Mouse (Mus musculus): ENCODE results near the gene Topbp1. TPM values are rescaled to one million over a fixed set of nuclear protein-coding genes. Genes with fewer than 3 reads are reported as not detected.

The Topbp1 gene
- polyA plus RNA-seq, 1 experiment from 2014 or later: 68.9 TPM

DNA sequence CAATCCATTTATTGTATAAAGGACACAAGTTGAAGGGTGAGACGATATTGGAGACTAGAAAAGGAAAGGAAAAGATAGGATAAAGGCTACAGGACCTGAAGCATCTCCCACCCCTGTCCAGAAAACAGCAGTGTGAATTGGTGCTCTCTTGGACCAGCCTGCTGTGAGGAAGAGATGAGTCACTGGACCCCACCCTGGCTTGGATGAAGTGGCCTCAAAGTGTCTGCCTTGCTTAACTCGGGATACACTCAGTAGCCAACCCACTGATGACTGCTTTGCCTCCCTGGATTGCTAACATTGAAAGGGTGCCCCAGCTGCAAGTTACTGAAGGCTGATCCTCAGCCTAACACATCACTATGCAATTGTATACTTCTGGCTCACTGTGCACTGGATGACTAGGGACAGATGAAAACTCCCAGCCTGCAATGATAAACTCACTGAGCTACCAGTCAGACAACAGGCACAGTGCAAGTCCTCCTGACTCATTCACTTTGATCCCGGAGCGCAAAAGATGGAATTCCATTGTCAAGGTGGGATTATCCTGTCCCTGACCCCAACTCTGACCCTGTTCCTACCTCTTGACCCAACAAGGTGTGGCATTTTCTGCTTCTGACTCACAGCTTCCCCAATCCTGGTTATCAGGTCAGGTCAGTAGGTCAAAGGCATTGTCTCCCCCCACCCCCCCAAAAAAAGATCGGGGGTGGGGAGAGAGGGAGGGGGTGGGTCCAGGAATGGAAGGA is 67.4 kb downstream of the Topbp1 start:
- no peaks in the 10 kb centered on the region for H3K9me3 ChIP-seq (ENCODE audit: control insufficient read depth, low read length)
- no peak overlapping the region for H3K9ac ChIP-seq (ENCODE audit: low read length)
- DNase-seq (ENCODE audit: low spot score) (no peak), ATAC-seq (replicated peaks; ENCODE audit: low FRiP score, low TSS enrichment, low read depth) (no peak)
- H3K4me3 ChIP-seq (ENCODE audit: low read depth, low read length): no peak overlapping the region
- WGBS: 63% methylated on average over 5 of the region's 5 CpGs
- H3K27me3 ChIP-seq (replicated peaks; ENCODE audit: control insufficient read depth, insufficient read depth, low read length): no peaks in the 10 kb centered on the region
- no peak overlapping the region for H3K4me2 ChIP-seq (ENCODE audit: low read length)
- 0 out of 2 replicates have a peak, but pooled peaks cover 5% of the 10 kb centered on the region for H3K36me3 ChIP-seq (ENCODE audit: control insufficient read depth, insufficient read depth, low read length)
- H3K4me1 ChIP-seq (replicated peaks; ENCODE audit: control insufficient read depth, insufficient read depth, low read length): no peaks in the 10 kb centered on the region
- no peak overlapping the region for H3K27ac ChIP-seq (ENCODE audit: low read depth)

DNA sequence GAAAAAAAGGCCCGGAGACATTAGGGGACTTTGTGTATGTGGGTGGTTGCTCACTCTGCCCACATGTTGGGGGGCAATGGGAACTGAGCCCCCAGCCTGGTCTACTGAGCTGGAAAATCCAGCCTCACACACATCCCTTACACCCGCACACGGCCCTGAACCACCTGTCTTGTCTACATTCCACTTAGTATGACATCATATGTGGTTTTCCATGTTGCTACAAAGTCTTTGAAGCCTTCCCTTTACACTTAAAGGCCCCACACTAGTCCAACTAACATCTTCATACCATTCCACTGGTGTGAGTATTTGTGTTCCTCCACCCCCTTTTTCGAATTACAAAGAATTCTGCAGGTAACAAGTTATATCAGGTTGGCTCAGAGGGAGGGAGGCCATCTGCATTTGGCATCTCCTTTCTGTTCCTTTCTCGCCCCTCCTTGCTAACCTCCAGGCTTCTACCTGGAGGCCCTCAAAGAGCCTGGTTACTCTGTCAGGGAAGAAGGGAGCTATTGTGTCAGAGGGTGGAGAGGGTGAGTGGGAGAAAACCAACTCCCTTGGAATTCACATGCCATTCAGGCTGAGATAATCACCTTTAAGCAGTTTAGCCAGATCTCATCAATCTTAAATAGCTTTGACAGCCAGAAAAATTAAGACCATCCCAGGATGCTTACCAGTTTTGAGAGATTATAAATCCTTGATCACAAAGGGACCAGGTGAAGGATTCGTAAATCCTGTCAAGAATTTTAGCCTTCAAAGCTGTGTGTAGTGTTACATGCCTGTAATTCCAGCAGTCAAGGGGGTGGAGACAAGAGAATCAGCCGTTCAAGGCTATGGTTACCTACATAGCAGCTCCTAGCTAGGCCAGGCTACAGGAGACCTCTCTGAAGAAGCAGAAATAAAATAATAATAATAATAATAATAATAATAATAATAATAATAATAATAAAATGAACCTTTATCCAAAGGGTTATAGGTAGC is 71.6 kb downstream of the Topbp1 start:
- no peak overlapping the region for H3K4me2 ChIP-seq (ENCODE audit: low read length)
- no peak for DNase-seq (ENCODE audit: low spot score)
- ATAC-seq (replicated peaks; ENCODE audit: low FRiP score, low TSS enrichment, low read depth): peak; percentile 29; the same call in 1 of the 2 replicates
- 69% methylated on average over 7 of the region's 7 CpGs for WGBS
- H3K4me3 ChIP-seq (ENCODE audit: low read depth, low read length): no peak overlapping the region
- H3K9ac ChIP-seq (ENCODE audit: low read length): no peak overlapping the region
- H3K27ac ChIP-seq (ENCODE audit: low read depth): no peak overlapping the region
- no peaks in the 10 kb centered on the region for H3K9me3 ChIP-seq (ENCODE audit: control insufficient read depth, low read length)
- H3K27me3 ChIP-seq (replicated peaks; ENCODE audit: control insufficient read depth, insufficient read depth, low read length): no peaks in the 10 kb centered on the region
- H3K36me3 ChIP-seq (ENCODE audit: control insufficient read depth, insufficient read depth, low read length): no peaks in the 10 kb centered on the region
- no peaks in the 10 kb centered on the region for H3K4me1 ChIP-seq (replicated peaks; ENCODE audit: control insufficient read depth, insufficient read depth, low read length)

DNA sequence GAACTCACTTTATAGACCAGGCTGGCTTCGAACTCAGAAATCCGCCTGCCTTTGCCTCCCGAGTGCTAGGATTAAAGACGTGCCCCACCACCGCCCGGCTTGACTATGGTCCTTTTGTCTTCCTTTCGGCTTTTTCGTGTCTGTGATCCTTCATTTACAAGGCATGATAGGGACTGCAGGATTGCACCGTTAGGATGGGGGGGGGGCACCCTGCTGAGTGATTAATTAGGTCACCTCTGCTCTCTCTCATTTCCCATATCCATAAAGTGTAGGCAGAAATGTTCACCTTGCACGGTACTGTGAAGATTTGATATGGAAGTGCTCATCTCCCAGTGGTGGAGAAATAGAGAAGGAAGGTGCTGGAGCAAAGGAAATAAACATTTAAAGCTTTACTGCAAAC is 73.7 kb downstream of the Topbp1 start:
- WGBS: 65% methylated on average over 10 of the region's 10 CpGs
- Histone ChIP-seq H3K27me3 (replicated peaks; ENCODE audit: control insufficient read depth, insufficient read depth, low read length) (no peaks in the 10 kb centered on the region), H3K36me3 (ENCODE audit: control insufficient read depth, insufficient read depth, low read length) (no peaks in the 10 kb centered on the region), H3K9ac (ENCODE audit: low read length) (no peak overlapping the region), H3K4me2 (ENCODE audit: low read length) (no peak overlapping the region), H3K27ac (ENCODE audit: low read depth) (no peak overlapping the region), H3K4me1 (replicated peaks; ENCODE audit: control insufficient read depth, insufficient read depth, low read length) (no peaks in the 10 kb centered on the region), H3K9me3 (ENCODE audit: control insufficient read depth, low read length) (no peaks in the 10 kb centered on the region), H3K4me3 (ENCODE audit: low read depth, low read length) (no peak overlapping the region)
- ATAC-seq (replicated peaks; ENCODE audit: low FRiP score, low TSS enrichment, low read depth): no peak
- DNase-seq (ENCODE audit: low spot score): no peak

DNA sequence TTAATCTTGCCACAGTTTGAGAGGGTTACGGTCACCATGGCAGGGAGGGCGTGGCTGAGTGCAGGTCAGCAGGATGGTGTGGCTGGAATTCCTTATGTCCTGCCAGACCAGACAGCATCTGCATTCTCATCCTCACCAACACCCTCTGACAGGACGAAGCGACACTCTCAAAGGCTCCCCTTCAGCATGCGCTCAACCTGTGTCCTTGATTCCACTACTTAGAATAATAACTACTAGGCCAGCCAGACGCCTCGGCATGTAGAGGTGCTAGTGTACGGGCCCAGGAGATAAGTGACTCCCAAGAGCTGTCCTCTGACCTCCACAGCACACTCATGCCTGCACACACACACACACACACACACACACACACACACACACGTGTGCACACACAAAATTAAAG is 74.2 kb downstream of the Topbp1 start:
- no peak overlapping the region for H3K4me2 ChIP-seq (ENCODE audit: low read length)
- H3K27ac ChIP-seq (ENCODE audit: low read depth): no peak overlapping the region
- ATAC-seq (replicated peaks; ENCODE audit: low FRiP score, low TSS enrichment, low read depth) (no peak), DNase-seq (ENCODE audit: low spot score) (no peak)
- no peak overlapping the region for H3K4me3 ChIP-seq (ENCODE audit: low read depth, low read length)
- no peaks in the 10 kb centered on the region for H3K27me3 ChIP-seq (replicated peaks; ENCODE audit: control insufficient read depth, insufficient read depth, low read length)
- H3K4me1 ChIP-seq (replicated peaks; ENCODE audit: control insufficient read depth, insufficient read depth, low read length): no peaks in the 10 kb centered on the region
- H3K9me3 ChIP-seq (ENCODE audit: control insufficient read depth, low read length): no peaks in the 10 kb centered on the region
- no peak overlapping the region for H3K9ac ChIP-seq (ENCODE audit: low read length)
- 62% methylated on average over 9 of the region's 9 CpGs for WGBS
- no peaks in the 10 kb centered on the region for H3K36me3 ChIP-seq (ENCODE audit: control insufficient read depth, insufficient read depth, low read length)

DNA sequence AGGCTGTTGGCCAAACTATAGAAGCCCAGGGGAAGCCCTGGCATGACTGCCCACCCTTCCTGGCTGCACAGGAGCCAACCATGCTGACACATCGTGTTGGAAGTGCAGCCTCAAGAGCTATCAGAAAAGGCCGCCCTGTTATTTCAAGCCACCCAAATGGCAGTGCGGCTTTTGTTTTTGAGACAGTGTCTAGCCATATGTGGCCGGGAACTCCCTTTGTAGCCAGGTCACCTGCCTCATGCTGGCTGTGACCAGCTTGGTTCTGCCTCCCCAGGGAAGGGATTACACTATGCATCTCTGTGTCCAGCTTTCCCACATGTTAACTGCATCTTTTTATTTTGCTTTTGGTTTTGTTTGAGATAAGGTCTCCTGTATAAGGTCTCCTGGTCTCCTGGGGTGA is 75.6 kb downstream of the Topbp1 start:
- 88% methylated on average over 4 of the region's 4 CpGs for WGBS
- Histone ChIP-seq H3K4me1 (replicated peaks; ENCODE audit: control insufficient read depth, insufficient read depth, low read length) (no peaks in the 10 kb centered on the region), H3K27ac (ENCODE audit: low read depth) (no peak overlapping the region), H3K27me3 (replicated peaks; ENCODE audit: control insufficient read depth, insufficient read depth, low read length) (no peaks in the 10 kb centered on the region), H3K36me3 (ENCODE audit: control insufficient read depth, insufficient read depth, low read length) (no peaks in the 10 kb centered on the region), H3K9ac (ENCODE audit: low read length) (no peak overlapping the region), H3K9me3 (ENCODE audit: control insufficient read depth, low read length) (no peaks in the 10 kb centered on the region), H3K4me2 (ENCODE audit: low read length) (no peak overlapping the region), H3K4me3 (ENCODE audit: low read depth, low read length) (no peak overlapping the region)
- DNase-seq (ENCODE audit: low spot score) (no peak), ATAC-seq (replicated peaks; ENCODE audit: low FRiP score, low TSS enrichment, low read depth) (no peak)

DNA sequence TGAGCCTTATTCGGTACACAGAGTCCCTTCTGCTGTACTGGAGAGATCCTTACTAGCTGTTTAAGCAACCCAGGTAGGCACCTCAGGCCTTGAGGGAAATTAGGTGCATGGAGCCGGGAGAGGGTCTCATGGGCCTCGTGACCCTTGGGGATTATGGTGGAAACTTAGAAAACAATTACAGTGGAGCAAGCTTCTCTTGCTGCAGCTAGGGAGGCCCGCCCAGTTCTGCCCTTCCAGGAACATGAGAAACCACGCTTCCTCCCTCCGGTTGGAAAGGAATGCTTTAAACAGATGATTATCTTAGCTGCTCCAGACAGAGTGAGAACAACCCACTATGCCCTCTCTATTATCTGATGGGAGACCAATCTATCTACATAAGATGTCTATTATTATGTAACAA is 78.0 kb downstream of the Topbp1 start:
- Histone ChIP-seq H3K9ac (ENCODE audit: low read length) (no peak overlapping the region), H3K9me3 (ENCODE audit: control insufficient read depth, low read length) (no peaks in the 10 kb centered on the region), H3K4me1 (replicated peaks; ENCODE audit: control insufficient read depth, insufficient read depth, low read length) (peaks cover 15% of the 10 kb centered on the region), H3K4me2 (ENCODE audit: low read length) (no peak overlapping the region), H3K4me3 (ENCODE audit: low read depth, low read length) (no peak overlapping the region), H3K27ac (ENCODE audit: low read depth) (no peak overlapping the region), H3K27me3 (replicated peaks; ENCODE audit: control insufficient read depth, insufficient read depth, low read length) (no peaks in the 10 kb centered on the region), H3K36me3 (ENCODE audit: control insufficient read depth, insufficient read depth, low read length) (no peaks in the 10 kb centered on the region)
- ATAC-seq (replicated peaks; ENCODE audit: low FRiP score, low TSS enrichment, low read depth) (no peak), DNase-seq (ENCODE audit: low spot score) (no peak)
- 42% methylated on average over 6 of the region's 6 CpGs for WGBS

DNA sequence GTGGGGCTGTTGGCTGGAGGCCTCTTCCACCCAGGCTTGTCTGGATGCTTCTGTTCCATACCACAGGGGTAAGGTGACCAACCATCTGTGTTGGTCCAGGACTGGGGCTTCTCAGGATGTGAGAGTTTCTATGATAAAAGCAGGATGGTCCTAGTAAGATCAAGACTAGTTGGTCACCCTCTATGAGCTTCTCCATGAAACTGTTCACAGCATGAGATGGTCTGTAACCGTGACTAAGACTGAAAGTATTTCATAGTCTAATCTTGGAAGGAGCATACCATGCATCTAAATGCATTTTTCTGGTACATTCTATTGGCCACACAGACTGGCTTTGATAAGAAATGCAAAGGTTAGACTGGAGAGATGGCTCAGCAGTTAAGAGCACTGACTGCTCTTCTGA is 78.6 kb downstream of the Topbp1 start:
- no peaks in the 10 kb centered on the region for H3K9me3 ChIP-seq (ENCODE audit: control insufficient read depth, low read length)
- ATAC-seq (replicated peaks; ENCODE audit: low FRiP score, low TSS enrichment, low read depth) (no peak), DNase-seq (ENCODE audit: low spot score) (no peak)
- no peaks in the 10 kb centered on the region for H3K36me3 ChIP-seq (ENCODE audit: control insufficient read depth, insufficient read depth, low read length)
- H3K27ac ChIP-seq (ENCODE audit: low read depth): no peak overlapping the region
- H3K9ac ChIP-seq (ENCODE audit: low read length): no peak overlapping the region
- H3K4me1 ChIP-seq (replicated peaks; ENCODE audit: control insufficient read depth, insufficient read depth, low read length): peaks cover 17% of the 10 kb centered on the region
- H3K4me2 ChIP-seq (ENCODE audit: low read length): no peak overlapping the region
- no peaks in the 10 kb centered on the region for H3K27me3 ChIP-seq (replicated peaks; ENCODE audit: control insufficient read depth, insufficient read depth, low read length)
- WGBS: 91% methylated on average over 1 of the region's 1 CpGs
- no peak overlapping the region for H3K4me3 ChIP-seq (ENCODE audit: low read depth, low read length)

DNA sequence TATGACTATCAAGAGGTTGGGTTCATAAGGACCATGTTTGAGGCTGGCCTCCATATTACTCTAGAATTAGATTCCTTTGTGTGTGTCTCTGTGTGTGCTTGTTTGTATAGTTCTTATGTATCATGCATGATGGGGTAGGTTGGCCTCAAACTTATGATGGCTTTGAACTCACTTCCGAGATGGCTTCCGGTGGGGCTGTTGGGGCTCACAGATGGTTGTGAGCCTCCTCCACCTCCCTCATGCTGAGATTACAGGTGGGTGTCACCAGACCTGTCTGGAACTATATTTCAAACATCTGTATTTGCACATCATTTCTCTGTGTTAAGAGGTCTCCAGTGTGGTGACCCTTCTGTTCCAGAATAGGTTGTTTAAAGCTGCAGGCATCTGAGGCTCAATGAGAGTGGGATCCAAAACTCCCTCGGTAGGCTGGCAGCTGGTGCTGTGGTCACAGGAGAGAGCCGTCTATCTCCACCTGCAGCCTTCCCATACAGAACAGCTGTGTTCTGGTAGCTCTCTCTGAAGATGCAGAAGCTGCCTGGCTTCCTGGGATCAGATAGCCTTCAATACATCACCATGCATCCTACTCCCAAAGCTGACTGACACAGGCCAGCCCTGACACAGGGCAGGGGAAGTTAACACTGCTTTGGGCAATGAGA is 79.3 kb downstream of the Topbp1 start:
- no peak overlapping the region for H3K4me3 ChIP-seq (ENCODE audit: low read depth, low read length)
- H3K9me3 ChIP-seq (ENCODE audit: control insufficient read depth, low read length): no peaks in the 10 kb centered on the region
- no peaks in the 10 kb centered on the region for H3K36me3 ChIP-seq (ENCODE audit: control insufficient read depth, insufficient read depth, low read length)
- H3K9ac ChIP-seq (ENCODE audit: low read length): no peak overlapping the region
- no peak overlapping the region for H3K4me2 ChIP-seq (ENCODE audit: low read length)
- H3K27ac ChIP-seq (ENCODE audit: low read depth): no peak overlapping the region
- H3K27me3 ChIP-seq (replicated peaks; ENCODE audit: control insufficient read depth, insufficient read depth, low read length): no peaks in the 10 kb centered on the region
- DNase-seq (ENCODE audit: low spot score) (no peak), ATAC-seq (replicated peaks; ENCODE audit: low FRiP score, low TSS enrichment, low read depth) (no peak)
- WGBS: 73% methylated on average over 4 of the region's 4 CpGs
- H3K4me1 ChIP-seq (replicated peaks; ENCODE audit: control insufficient read depth, insufficient read depth, low read length): peaks cover 17% of the 10 kb centered on the region
